Mouse (Mus musculus): ENCODE measurements at regions not wholly inside any gene's neighbourhood (a gene's known extent, or its start where the extent isn't known, plus 50 kb on each side); places are given as distances from the start of the nearest gene placed in this dataset.

GRCm38 (mm10) chr12:25923772-25924171, 491.3 kb downstream of the Rnf144a start:
- TF ChIP-seq CTCF (IDR thresholded peaks at IDR 0.05; ENCODE audit: low read depth) (no peak), EP300 (optimal IDR thresholded peaks at IDR 0.05) (no peak)

Measured in stomach, postnatal 0 days (tissue).